Mouse (Mus musculus) activated CD4-positive, CD25-positive, alpha-beta regulatory T cell, adult 4 months (primary cell): ENCODE results near the gene Ssbp3. TPM values are rescaled to one million over a fixed set of nuclear protein-coding genes. Genes with fewer than 3 reads are reported as not detected.

Experiments used
- ATAC-seq: one replicate; pipeline ENCODE4 v1.8.0; 2017
- polyA plus RNA-seq, 2 experiments: library from polyadenylated mRNA; unstranded; fragments of 100-300 nt; shearing (Covaris generic); gene quantifications; one replicate each; pipeline ENCODE4 v1.2.1; 2017

The Ssbp3 gene
- polyA plus RNA-seq, 2 experiments from 2014 or later = 42.9 to 48.0 TPM

- no peak for ATAC-seq
Observed at GRCm38 (mm10) chr4:107013119-107013816, 102.8 kb downstream of the Ssbp3 start.

- ATAC-seq = no peak
Observed at GRCm38 (mm10) chr4:107013817-107014260, 103.3 kb downstream of the Ssbp3 start.

- no peak for ATAC-seq
Observed at GRCm38 (mm10) chr4:107015971-107016511, 105.5 kb downstream of the Ssbp3 start.

- ATAC-seq = no peak
Observed at GRCm38 (mm10) chr4:107017257-107017656, 106.8 kb downstream of the Ssbp3 start.

- no peak for ATAC-seq
Observed at GRCm38 (mm10) chr4:107018521-107018920, 108.0 kb downstream of the Ssbp3 start.

GRCm38 (mm10) chr4:107019027-107019426 lies 108.5 kb downstream of the Ssbp3 start:
- ATAC-seq = no peak

- ATAC-seq = no peak
Observed at GRCm38 (mm10) chr4:107020287-107021000, 109.9 kb downstream of the Ssbp3 start.

GRCm38 (mm10) chr4:107021464-107021863 lies 111.0 kb downstream of the Ssbp3 start:
- no peak for ATAC-seq

- no peak for ATAC-seq
Observed at GRCm38 (mm10) chr4:107024899-107025298, 114.4 kb downstream of the Ssbp3 start.

- ATAC-seq = no peak
Observed at GRCm38 (mm10) chr4:107025369-107025768, 114.9 kb downstream of the Ssbp3 start.

GRCm38 (mm10) chr4:107026451-107026850 lies 116.0 kb downstream of the Ssbp3 start:
- ATAC-seq = no peak

- no peak for ATAC-seq
Observed at GRCm38 (mm10) chr4:107035689-107036088, 125.2 kb downstream of the Ssbp3 start.

GRCm38 (mm10) chr4:107036985-107037384 lies 126.5 kb downstream of the Ssbp3 start:
- ATAC-seq = no peak

- ATAC-seq = no peak
Observed at GRCm38 (mm10) chr4:107038303-107038702, 127.8 kb downstream of the Ssbp3 start.

- no peak for ATAC-seq
Observed at GRCm38 (mm10) chr4:107039270-107039669, 128.8 kb downstream of the Ssbp3 start.

- ATAC-seq = no peak
Observed at GRCm38 (mm10) chr4:107042304-107042703, 131.8 kb downstream of the Ssbp3 start.

- no peak for ATAC-seq
Observed at GRCm38 (mm10) chr4:107045188-107045587, 134.7 kb downstream of the Ssbp3 start.

GRCm38 (mm10) chr4:107047806-107048205 lies 137.3 kb downstream of the Ssbp3 start:
- ATAC-seq = no peak

- ATAC-seq = no peak
Observed at GRCm38 (mm10) chr4:107048568-107049162, 138.2 kb downstream of the Ssbp3 start.

GRCm38 (mm10) chr4:107051889-107052288 lies 141.4 kb downstream of the Ssbp3 start:
- ATAC-seq = no peak

- no peak for ATAC-seq
Observed at GRCm38 (mm10) chr4:107052962-107053553, 142.6 kb downstream of the Ssbp3 start.

GRCm38 (mm10) chr4:107056088-107056487 lies 145.6 kb downstream of the Ssbp3 start:
- no peak for ATAC-seq

- ATAC-seq = no peak
Observed at GRCm38 (mm10) chr4:107058346-107058745, 147.8 kb downstream of the Ssbp3 start.
